7 mouse cellular contexts compared by ENCODE assay signal in genomic region chr2:27888603-27889545, GRCm38 (mm10). TPM values are rescaled to one million over a fixed set of nuclear protein-coding genes. Genes with fewer than 3 reads are reported as not detected.
DNase-seq lines count a peak whose midpoint lies in the region; ATAC-seq lines count a peak whose summit lies in the region.

No protein-coding gene starts in this region.

- no peaks in the 10 kb centered on the region for H3K27me3 ChIP-seq in limb, embryonic 15.5 days
- H3K27me3 ChIP-seq in neural tube, embryonic 14.5 days (ENCODE audit: control insufficient read depth, insufficient read depth, low read length) = peaks cover 19% of the 10 kb centered on the region

- peak overlapping the region; percentile 80 for H3K4me2 ChIP-seq in limb, embryonic 15.5 days
- H3K4me2 ChIP-seq in neural tube, embryonic 14.5 days (ENCODE audit: low read depth, low read length) = peak overlapping the region; percentile 98; the same call in 1 of the 2 replicates

- H3K9ac ChIP-seq in limb, embryonic 15.5 days = peak overlapping the region; percentile 94
- H3K9ac ChIP-seq in neural tube, embryonic 14.5 days (replicated peaks; ENCODE audit: low read depth, low read length) = no peak overlapping the region

- peaks cover 15% of the 10 kb centered on the region for H3K36me3 ChIP-seq in limb, embryonic 15.5 days
- H3K36me3 ChIP-seq in neural tube, embryonic 14.5 days (ENCODE audit: control insufficient read depth, insufficient read depth, low read length) = no peaks in the 10 kb centered on the region

- no peaks in the 10 kb centered on the region for H3K9me3 ChIP-seq in limb, embryonic 15.5 days
- H3K9me3 ChIP-seq in neural tube, embryonic 14.5 days (ENCODE audit: control insufficient read depth, low read length) = no peaks in the 10 kb centered on the region

- H3K27ac ChIP-seq in limb, embryonic 15.5 days = peak overlapping the region; percentile 98
- H3K27ac ChIP-seq in neural tube, embryonic 14.5 days (ENCODE audit: low read depth, low read length) = no peak overlapping the region

- 9% methylated on average over 10 of the region's 10 CpGs for WGBS in limb, embryonic 15.5 days
- 29% methylated on average over 10 of the region's 10 CpGs for WGBS in neural tube, embryonic 14.5 days

- peak; percentile 8; the same call in 1 of the 2 replicates for ATAC-seq in limb, embryonic 15.5 days (ENCODE audit: insufficient number of reproducible peaks, low FRiP score, low TSS enrichment, low read depth)
- no peak for ATAC-seq in neural tube, embryonic 14.5 days (ENCODE audit: low read depth)

- peaks cover 75% of the 10 kb centered on the region for H3K4me1 ChIP-seq in limb, embryonic 15.5 days
- peaks cover 15% of the 10 kb centered on the region; the same call in 1 of the 2 replicates for H3K4me1 ChIP-seq in neural tube, embryonic 14.5 days (ENCODE audit: control insufficient read depth, insufficient read depth, low read length)

- H3K4me3 ChIP-seq in limb, embryonic 15.5 days = peak overlapping the region; percentile 72
- no peak overlapping the region; the same call in 1 of the 2 replicates for H3K4me3 ChIP-seq in neural tube, embryonic 14.5 days (ENCODE audit: low read depth, low read length)

- DNase-seq in brain, adult 2 months (ENCODE audit: low read depth, low spot score) = peak; percentile 24
- DNase-seq in fibroblast of lung, adult 2 months (ENCODE audit: low read depth) = peak; percentile 85
- peak; percentile 71 for DNase-seq in heart, postnatal 4 days
- no peak for DNase-seq in right cerebral cortex, adult 2 months (ENCODE audit: low spot score in 2 of 2)
- DNase-seq in natural killer cell, adult 2 months (ENCODE audit: low spot score in 2 of 2) = no peak

RNA-seq across cellular contexts. Expression of gene Col5a1, which starts 2.6 kb away (rescaled TPM):
- total RNA-seq in heart, postnatal 4 days (2021) = 100 to 1,000 TPM; 167 to 185 TPM
- 259 and 273 TPM in 2 replicates for polyA plus RNA-seq in limb, embryonic 15.5 days (2015; fragmentation: Nextera tagmentation; extraction: Ambion mirVana)
- 3.6 and 22.7 TPM in 2 replicates for polyA plus RNA-seq in neural tube, embryonic 14.5 days (2014; fragmentation: Nextera tagmentation; extraction: Ambion mirVana)

Comparison
In these comparisons a context has a peak if more than half of its experiments do, and no peak if none do; other contexts are left out.
1. DNase-seq: peak in brain, adult 2 months (single experiment), fibroblast of lung, adult 2 months (single experiment) and heart, postnatal 4 days (single experiment); none in right cerebral cortex, adult 2 months (0 of 2) and natural killer cell, adult 2 months (0 of 2).
2. RNA of gene Col5a1, which starts 2.6 kb away (polyA plus RNA-seq): 259 to 273 TPM in limb, embryonic 15.5 days; 3.6 to 22.7 TPM in neural tube, embryonic 14.5 days; every median in the first group is over 10 times any median in the second.